Mouse (Mus musculus): ENCODE measurements around the gene Tmem131. TPM values are rescaled to one million over a fixed set of nuclear protein-coding genes. Genes with fewer than 3 reads are reported as not detected.

Tmem131 gene
- polyA plus RNA-seq, 1 experiment from 2014 or later, result 11.4 TPM

DNA sequence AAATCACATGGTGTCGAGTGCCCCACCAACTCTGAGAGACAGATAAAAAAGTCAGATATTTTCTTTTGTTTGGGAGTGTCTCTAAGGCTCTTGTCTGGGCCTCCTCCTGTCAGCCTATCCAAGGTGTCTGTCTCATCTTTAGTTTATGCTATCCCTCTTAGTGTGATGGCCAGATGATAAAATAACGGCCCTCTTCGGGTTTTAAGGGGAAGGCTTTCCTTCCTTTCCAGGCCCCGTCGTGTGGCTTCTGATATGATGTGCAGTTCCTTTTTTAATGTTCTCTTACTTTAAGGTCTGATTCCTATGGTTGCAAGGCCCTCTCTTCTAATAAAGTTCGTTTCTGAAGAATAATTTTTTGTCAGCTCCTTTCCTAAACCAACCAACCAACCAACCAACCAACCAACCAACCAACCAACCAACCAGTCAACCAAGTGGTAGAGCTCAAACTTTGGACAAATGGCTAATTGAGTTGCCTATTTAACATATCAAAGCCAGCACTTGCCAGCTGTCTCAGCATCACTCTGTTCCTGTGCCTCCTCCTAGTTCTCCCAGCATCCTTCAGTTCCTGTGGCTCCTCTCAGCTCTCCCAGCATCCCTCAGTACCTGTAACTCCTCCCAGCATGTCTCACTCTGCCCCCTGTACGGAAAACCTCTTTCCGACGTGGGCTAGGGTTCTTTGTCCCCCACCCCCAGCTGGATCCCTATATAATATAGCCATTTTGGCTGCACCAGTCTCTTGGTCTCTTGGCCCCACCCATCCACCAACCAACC lies 38.9 kb upstream of the Tmem131 start:
- 77% methylated on average over 9 of the region's 9 CpGs for WGBS (ENCODE audit: insufficient replicate concordance)
- no peak overlapping the region for H3K4me3 ChIP-seq (ENCODE audit: low read depth, low read length)
- H3K36me3 ChIP-seq (ENCODE audit: control insufficient read depth, insufficient read depth, low read length), result no peaks in the 10 kb centered on the region
- H3K9me3 ChIP-seq (replicated peaks; ENCODE audit: control insufficient read depth, low read length), result no peaks in the 10 kb centered on the region
- no peak for ATAC-seq (replicated peaks; ENCODE audit: insufficient number of reproducible peaks, low FRiP score, low TSS enrichment)
- no peak overlapping the region for H3K27ac ChIP-seq (ENCODE audit: low read depth, low read length)
- no peak overlapping the region for H3K4me2 ChIP-seq
- H3K27me3 ChIP-seq (ENCODE audit: control insufficient read depth, insufficient read depth, low read length), result no peaks in the 10 kb centered on the region
- H3K9ac ChIP-seq (ENCODE audit: low read depth, low read length), result no peak overlapping the region
- H3K4me1 ChIP-seq (ENCODE audit: control insufficient read depth, insufficient read depth, low read length), result no peaks in the 10 kb centered on the region

- Histone ChIP-seq H3K9ac (ENCODE audit: low read depth, low read length) (no peak overlapping the region), H3K4me1 (ENCODE audit: control insufficient read depth, insufficient read depth, low read length) (no peaks in the 10 kb centered on the region), H3K9me3 (replicated peaks; ENCODE audit: control insufficient read depth, low read length) (no peaks in the 10 kb centered on the region), H3K27me3 (ENCODE audit: control insufficient read depth, insufficient read depth, low read length) (no peaks in the 10 kb centered on the region), H3K36me3 (ENCODE audit: control insufficient read depth, insufficient read depth, low read length) (no peaks in the 10 kb centered on the region), H3K4me3 (ENCODE audit: low read depth, low read length) (no peak overlapping the region), H3K27ac (ENCODE audit: low read depth, low read length) (no peak overlapping the region), H3K4me2 (no peak overlapping the region)
- WGBS (ENCODE audit: insufficient replicate concordance), result 77% methylated on average over 4 of the region's 4 CpGs
- no peak for ATAC-seq (replicated peaks; ENCODE audit: insufficient number of reproducible peaks, low FRiP score, low TSS enrichment)
Measured at GRCm38 (mm10) chr1:36976770-36977169, 33.3 kb upstream of the Tmem131 start.

DNA sequence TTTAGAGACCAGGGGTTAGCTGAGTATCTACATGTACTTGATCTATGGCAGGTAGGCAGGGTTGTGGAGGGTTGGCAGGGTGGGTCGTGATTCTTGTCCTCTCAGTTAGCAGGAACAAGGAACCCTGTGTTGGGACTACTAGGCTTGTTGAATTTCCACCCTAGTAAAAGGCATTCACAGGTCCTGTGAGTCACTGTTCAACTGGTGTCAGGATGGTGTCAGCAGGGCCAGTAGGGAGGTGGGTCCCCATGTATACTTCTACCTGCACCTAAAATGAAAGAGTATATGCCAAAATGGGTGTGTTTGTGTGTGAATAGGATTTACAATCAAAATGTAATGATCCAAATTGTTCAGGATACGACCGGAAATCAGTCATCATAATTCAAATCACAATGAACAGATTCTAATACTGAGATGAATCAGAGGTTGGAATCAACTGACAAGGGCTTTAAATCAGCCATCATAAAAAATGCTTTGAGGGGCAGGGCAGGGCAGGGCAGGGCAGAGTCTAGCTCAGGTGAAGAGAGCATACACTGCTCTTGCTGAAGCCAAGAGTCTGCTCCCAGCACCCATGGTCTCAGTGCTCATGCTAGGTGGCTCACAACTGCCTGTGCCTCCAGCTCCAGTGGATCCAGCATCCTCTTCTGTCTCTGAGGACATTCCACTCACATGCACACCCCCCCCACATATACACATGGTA lies 27.6 kb upstream of the Tmem131 start:
- H3K27ac ChIP-seq (ENCODE audit: low read depth, low read length), result no peak overlapping the region
- no peak overlapping the region for H3K4me2 ChIP-seq
- no peak for ATAC-seq (replicated peaks; ENCODE audit: insufficient number of reproducible peaks, low FRiP score, low TSS enrichment)
- H3K4me1 ChIP-seq (ENCODE audit: control insufficient read depth, insufficient read depth, low read length), result no peaks in the 10 kb centered on the region
- no peak overlapping the region for H3K4me3 ChIP-seq (ENCODE audit: low read depth, low read length)
- H3K36me3 ChIP-seq (ENCODE audit: control insufficient read depth, insufficient read depth, low read length), result no peaks in the 10 kb centered on the region
- no peak overlapping the region for H3K9ac ChIP-seq (ENCODE audit: low read depth, low read length)
- H3K9me3 ChIP-seq (replicated peaks; ENCODE audit: control insufficient read depth, low read length), result no peaks in the 10 kb centered on the region
- WGBS (ENCODE audit: insufficient replicate concordance), result 89% methylated on average over 3 of the region's 3 CpGs
- no peaks in the 10 kb centered on the region for H3K27me3 ChIP-seq (ENCODE audit: control insufficient read depth, insufficient read depth, low read length)

GRCm38 (mm10) chr1:36965831-36966230 lies 22.4 kb upstream of the Tmem131 start:
- Histone ChIP-seq H3K36me3 (ENCODE audit: control insufficient read depth, insufficient read depth, low read length) (no peaks in the 10 kb centered on the region), H3K4me1 (ENCODE audit: control insufficient read depth, insufficient read depth, low read length) (no peaks in the 10 kb centered on the region), H3K9ac (ENCODE audit: low read depth, low read length) (no peak overlapping the region), H3K4me2 (no peak overlapping the region), H3K9me3 (replicated peaks; ENCODE audit: control insufficient read depth, low read length) (no peaks in the 10 kb centered on the region), H3K4me3 (ENCODE audit: low read depth, low read length) (no peak overlapping the region), H3K27me3 (ENCODE audit: control insufficient read depth, insufficient read depth, low read length) (no peaks in the 10 kb centered on the region), H3K27ac (ENCODE audit: low read depth, low read length) (no peak overlapping the region)
- 71% methylated on average over 5 of the region's 5 CpGs for WGBS (ENCODE audit: insufficient replicate concordance)
- ATAC-seq (replicated peaks; ENCODE audit: insufficient number of reproducible peaks, low FRiP score, low TSS enrichment), result no peak

GRCm38 (mm10) chr1:36962379-36963176 lies 19.1 kb upstream of the Tmem131 start:
- Histone ChIP-seq H3K4me3 (ENCODE audit: low read depth, low read length) (no peak overlapping the region), H3K27me3 (ENCODE audit: control insufficient read depth, insufficient read depth, low read length) (no peaks in the 10 kb centered on the region), H3K4me2 (no peak overlapping the region), H3K4me1 (ENCODE audit: control insufficient read depth, insufficient read depth, low read length) (no peaks in the 10 kb centered on the region), H3K27ac (ENCODE audit: low read depth, low read length) (no peak overlapping the region), H3K9ac (ENCODE audit: low read depth, low read length) (no peak overlapping the region), H3K36me3 (ENCODE audit: control insufficient read depth, insufficient read depth, low read length) (no peaks in the 10 kb centered on the region), H3K9me3 (replicated peaks; ENCODE audit: control insufficient read depth, low read length) (no peaks in the 10 kb centered on the region)
- 79% methylated on average over 10 of the region's 10 CpGs for WGBS (ENCODE audit: insufficient replicate concordance)
- no peak for ATAC-seq (replicated peaks; ENCODE audit: insufficient number of reproducible peaks, low FRiP score, low TSS enrichment)

DNA sequence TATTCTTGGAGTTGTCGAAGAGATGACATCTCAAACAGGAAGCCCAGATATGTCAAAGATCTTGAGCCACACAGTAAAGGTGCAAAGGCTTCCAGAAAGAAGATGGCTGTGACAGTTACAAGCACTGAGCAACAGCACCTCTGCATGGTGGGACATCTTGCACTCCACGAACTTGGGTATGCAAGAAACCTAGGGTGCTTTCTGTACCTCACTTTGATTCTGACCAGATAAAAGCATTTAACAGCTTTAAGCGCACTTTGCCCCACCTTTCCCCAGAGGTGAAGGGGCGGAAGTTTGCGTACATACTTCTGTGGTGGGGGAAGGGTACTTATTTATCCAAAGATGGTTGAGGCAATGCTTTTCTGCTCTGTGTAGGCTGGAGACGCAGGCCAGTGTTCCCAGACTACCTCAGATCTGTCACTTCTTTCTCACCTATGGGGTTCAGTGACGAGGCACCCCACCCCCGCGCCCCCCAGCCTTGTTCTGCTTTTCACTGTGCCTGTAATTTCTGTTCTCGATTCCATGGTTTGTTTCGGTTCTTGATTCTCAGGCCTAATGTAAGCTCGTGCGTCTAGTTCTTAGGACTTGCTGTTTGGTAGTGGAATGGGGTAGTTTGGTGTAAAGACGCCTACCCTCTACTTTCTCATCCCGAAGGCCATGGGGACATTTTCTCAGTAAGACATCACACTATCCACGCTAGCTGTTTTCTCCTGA lies 17.2 kb upstream of the Tmem131 start:
- Histone ChIP-seq H3K27ac (ENCODE audit: low read depth, low read length) (no peak overlapping the region), H3K9me3 (replicated peaks; ENCODE audit: control insufficient read depth, low read length) (no peaks in the 10 kb centered on the region), H3K27me3 (ENCODE audit: control insufficient read depth, insufficient read depth, low read length) (no peaks in the 10 kb centered on the region), H3K4me2 (no peak overlapping the region), H3K4me1 (ENCODE audit: control insufficient read depth, insufficient read depth, low read length) (no peaks in the 10 kb centered on the region), H3K4me3 (ENCODE audit: low read depth, low read length) (no peak overlapping the region), H3K36me3 (ENCODE audit: control insufficient read depth, insufficient read depth, low read length) (no peaks in the 10 kb centered on the region), H3K9ac (ENCODE audit: low read depth, low read length) (no peak overlapping the region)
- 77% methylated on average over 16 of the region's 16 CpGs for WGBS (ENCODE audit: insufficient replicate concordance)
- ATAC-seq (replicated peaks; ENCODE audit: insufficient number of reproducible peaks, low FRiP score, low TSS enrichment), result no peak

- Histone ChIP-seq H3K9ac (ENCODE audit: low read depth, low read length) (no peak overlapping the region), H3K4me1 (ENCODE audit: control insufficient read depth, insufficient read depth, low read length) (no peaks in the 10 kb centered on the region), H3K27me3 (ENCODE audit: control insufficient read depth, insufficient read depth, low read length) (no peaks in the 10 kb centered on the region), H3K4me2 (no peak overlapping the region), H3K4me3 (ENCODE audit: low read depth, low read length) (no peak overlapping the region), H3K9me3 (replicated peaks; ENCODE audit: control insufficient read depth, low read length) (no peaks in the 10 kb centered on the region), H3K36me3 (ENCODE audit: control insufficient read depth, insufficient read depth, low read length) (no peaks in the 10 kb centered on the region), H3K27ac (ENCODE audit: low read depth, low read length) (no peak overlapping the region)
- 65% methylated on average over 7 of the region's 7 CpGs for WGBS (ENCODE audit: insufficient replicate concordance)
- no peak for ATAC-seq (replicated peaks; ENCODE audit: insufficient number of reproducible peaks, low FRiP score, low TSS enrichment)
Measured at GRCm38 (mm10) chr1:36949591-36950184, 6.2 kb upstream of the Tmem131 start.

- Histone ChIP-seq H3K4me2 (no peak overlapping the region), H3K27me3 (ENCODE audit: control insufficient read depth, insufficient read depth, low read length) (no peaks in the 10 kb centered on the region), H3K4me1 (ENCODE audit: control insufficient read depth, insufficient read depth, low read length) (no peaks in the 10 kb centered on the region), H3K4me3 (ENCODE audit: low read depth, low read length) (no peak overlapping the region), H3K27ac (ENCODE audit: low read depth, low read length) (no peak overlapping the region), H3K9me3 (replicated peaks; ENCODE audit: control insufficient read depth, low read length) (no peaks in the 10 kb centered on the region), H3K9ac (ENCODE audit: low read depth, low read length) (no peak overlapping the region), H3K36me3 (ENCODE audit: control insufficient read depth, insufficient read depth, low read length) (no peaks in the 10 kb centered on the region)
- ATAC-seq (replicated peaks; ENCODE audit: insufficient number of reproducible peaks, low FRiP score, low TSS enrichment), result no peak
- 62% methylated on average over 8 of the region's 8 CpGs for WGBS (ENCODE audit: insufficient replicate concordance)
Measured at GRCm38 (mm10) chr1:36947448-36947847, 4.0 kb upstream of the Tmem131 start.
